Mouse (Mus musculus): Measurements from ENCODE around the gene Mrpl55.

Gene Mrpl55

DNA sequence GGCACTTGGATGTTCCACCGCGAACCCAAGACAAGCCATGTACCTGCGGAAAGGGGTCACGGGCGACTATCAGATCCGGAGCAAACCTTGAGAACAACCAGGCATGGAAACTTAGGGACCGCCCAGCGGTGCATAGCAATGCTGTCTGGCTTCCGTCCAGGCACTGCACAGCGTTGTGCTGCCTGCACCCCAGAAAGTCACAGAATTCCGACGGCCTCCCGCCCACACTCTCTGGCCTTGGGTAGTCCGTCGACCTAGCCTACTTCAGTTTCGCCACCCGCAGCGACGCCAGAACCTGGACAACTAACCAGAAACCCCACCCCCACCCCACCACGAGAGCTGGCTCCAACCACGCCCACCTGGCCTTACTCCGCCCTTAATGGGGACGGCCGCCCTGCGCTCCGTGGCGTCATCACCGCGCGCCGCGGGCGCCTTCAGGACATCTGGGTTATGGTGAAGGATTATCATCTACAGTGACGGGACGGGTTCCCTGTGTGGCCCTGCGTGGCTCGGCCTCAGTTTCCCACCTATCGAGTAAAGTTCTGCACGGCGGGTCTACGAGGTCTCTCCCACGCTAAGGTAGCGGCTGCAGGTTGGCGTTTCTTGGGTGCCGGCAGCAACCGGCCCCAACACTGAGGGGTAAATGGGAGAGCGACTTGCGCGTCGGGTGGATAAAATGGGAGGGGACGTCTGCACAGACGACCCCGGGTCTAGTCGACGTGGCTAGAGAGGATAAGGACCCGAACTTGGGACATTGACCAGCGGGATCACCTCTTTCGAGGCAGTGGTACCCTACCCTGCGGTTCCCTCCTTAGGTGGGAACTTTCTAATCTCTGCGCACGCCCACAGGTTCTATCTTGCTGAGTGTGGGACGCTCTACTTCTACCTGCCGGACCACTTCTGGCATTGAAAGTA is at the start of gene Mrpl55:
Mrpl55 (plus strand) TSS at position 406 of the 915 bp plus-strand sequence.
- DNase-seq: peak; percentile 97

DNA sequence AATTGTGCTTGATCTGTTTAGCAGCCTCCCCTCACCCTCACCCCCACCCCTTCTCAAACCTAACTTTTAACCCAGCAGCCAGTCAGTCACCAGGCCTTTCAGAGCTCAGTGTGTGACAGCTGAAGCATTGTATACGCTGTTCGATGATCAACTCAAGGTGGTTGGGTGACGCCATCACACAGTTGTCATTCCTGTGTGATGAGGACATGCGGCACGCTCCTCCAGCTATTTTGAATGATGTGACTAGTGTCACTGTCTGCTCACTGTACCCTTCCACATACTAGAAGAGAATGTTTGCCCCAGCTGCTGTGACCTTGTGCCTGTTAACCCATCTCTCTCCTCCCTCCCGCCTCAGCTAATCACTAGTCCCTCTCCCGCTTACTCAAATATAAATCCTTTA is 48.1 kb upstream of the Mrpl55 start:
- no peak for DNase-seq

- no peak for DNase-seq
These were observed 46.4 kb upstream of the Mrpl55 start for GRCm38 (mm10) chr11:59155900-59156299.

GRCm38 (mm10) chr11:59159099-59159498 is 43.2 kb upstream of the Mrpl55 start:
- DNase-seq: no peak

DNA sequence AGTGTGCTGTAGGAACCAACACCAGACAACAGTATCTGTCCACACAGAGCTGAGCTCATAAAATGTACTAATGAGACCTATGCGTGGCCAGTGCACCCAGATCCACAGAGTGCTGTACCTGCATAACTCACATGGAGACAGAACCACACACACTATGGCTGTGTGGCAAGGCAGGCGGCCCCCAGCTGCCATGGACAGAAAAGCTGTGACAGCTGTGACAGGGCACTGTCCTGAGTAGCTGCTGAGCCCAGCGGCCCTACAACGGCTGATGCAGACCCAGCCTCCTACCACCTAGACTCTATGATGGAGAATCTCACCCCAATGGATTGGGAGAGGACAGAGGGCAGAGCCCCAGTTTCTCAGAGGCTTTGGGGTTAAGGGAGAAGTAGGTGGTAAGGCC is 42.7 kb upstream of the Mrpl55 start:
- DNase-seq: no peak

GRCm38 (mm10) chr11:59161398-59161797 is 40.9 kb upstream of the Mrpl55 start:
- DNase-seq: peak; percentile 26

- no peak for DNase-seq
These were observed 39.6 kb upstream of the Mrpl55 start for GRCm38 (mm10) chr11:59162443-59163254.

- DNase-seq: peak; percentile 99
These were observed 38.7 kb upstream of the Mrpl55 start, which contains the start of gene Iba57 for GRCm38 (mm10) chr11:59163255-59164236. Gene Iba57, minus strand, starts transcription at chr11:59163739.

GRCm38 (mm10) chr11:59164384-59164783 is 37.9 kb upstream of the Mrpl55 start:
- no peak for DNase-seq

DNA sequence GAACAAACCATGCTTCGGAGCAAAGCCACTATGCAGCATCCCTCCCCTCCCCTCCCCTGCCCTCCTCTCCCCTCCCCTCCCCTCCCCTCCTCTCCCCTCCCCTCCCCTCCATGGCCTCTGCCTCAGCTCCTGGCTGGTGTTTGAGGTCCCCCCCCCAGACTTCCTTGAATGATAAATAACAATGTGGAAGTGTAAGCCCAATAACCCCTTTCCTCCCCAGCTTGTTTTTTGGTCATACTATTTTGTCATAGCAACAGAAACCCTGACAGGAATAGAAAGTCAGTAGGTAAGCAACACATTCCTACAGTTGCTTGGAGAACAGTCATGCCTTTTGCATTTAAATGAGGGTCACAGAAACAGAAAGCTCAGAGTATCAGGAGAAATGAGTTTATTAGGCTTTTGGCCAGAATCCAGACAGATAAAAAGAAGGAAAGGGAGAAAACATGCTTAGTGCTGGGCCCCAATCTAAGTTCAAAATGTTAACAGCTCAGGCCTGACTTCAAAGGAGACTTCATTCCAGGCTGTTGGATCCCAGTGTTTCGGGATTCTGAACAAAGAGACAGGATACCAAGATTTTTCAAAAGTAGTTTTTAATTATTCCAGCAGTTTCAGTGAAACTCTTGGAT is 36.6 kb upstream of the Mrpl55 start:
- no peak for DNase-seq

DNA sequence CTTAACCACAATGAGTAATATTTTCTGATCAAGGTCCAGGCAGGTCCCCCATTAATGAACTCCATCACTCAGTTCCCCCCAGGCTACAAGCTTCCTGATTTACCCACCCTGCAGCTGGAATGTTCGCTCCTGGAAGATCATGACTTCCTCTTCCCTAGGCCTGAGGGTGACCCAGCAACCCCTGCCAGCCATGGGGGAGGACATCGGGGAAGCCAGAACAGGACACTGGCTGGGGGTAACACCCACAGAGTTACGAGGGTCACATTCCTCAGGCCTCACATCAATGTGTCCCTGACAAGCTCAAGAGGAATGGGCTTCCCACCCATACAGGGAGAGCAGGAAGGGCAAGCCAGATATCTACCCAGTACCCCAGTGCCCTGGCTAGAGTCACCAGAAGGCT is 32.5 kb upstream of the Mrpl55 start:
- DNase-seq: no peak

DNA sequence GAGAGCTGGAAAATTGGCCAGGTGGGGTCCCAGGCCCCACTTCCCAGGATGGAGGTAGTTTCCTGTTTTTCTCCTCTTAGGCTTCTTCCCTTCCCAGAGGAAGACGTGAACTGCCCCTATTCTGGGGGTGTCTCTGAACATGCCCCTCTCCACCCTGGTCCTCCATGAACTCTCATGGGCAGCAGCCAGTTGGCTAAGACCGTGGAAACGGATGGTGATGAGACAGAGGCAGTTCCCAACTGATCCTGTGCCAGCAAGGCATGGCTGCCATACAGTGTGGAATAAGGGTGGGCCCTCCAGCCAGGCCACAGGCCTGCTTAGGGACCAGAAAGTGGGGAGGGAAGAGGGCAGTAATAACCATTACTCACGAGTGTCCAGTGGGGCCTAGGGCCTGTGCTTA is 31.7 kb upstream of the Mrpl55 start:
- DNase-seq: no peak

DNA sequence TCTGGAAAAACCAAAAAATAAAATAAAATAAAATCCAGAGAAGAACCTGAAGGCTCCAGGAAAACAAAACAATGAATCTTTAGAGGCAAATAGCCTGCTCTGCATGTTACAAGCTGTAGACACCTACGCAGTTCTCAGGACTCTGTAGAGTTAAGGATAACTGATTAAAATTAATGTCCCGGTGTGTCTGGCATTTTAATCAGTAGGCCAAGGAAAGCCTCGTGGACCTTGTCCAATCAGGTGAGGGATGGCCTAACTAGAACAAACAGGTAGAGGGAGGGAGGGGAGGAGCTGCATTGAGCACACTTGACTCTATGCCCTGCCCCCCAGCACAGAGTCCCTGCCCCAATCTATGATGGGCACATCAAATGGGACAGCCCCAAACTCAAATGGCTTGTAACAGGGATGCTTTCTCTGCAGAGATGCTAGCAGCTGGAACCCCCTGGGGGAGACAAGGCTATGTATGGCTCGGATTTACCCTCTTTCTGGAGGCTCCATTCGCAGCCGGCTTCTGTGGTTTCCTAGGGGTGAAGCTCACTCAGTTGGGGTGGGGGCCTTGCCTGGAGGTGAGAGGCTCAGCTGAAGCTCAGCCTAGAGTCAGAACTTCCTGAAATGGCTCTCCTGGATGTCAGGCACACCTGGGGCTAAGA is 28.0 kb upstream of the Mrpl55 start:
- DNase-seq: no peak

DNA sequence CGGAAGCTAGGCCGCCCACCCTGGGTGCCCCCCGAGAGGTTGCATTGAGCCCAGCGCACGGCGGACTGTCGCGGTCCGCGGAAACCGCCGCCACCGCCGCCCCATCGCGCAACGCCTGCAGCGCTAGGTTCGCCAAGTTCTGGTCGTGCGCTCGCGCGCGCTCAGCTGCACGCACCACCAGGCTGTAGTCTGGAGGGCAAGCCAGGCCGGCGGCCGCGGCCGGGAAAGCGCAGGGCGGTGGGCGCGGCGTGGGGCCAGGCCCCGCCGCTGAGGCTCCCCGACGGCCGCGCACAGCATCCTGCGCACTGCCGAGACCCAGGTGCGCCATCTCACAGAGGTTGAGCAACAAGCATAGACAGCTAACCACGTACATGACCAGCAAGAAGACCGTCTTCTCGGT is 25.8 kb upstream of the Mrpl55 start:
- DNase-seq: no peak

DNA sequence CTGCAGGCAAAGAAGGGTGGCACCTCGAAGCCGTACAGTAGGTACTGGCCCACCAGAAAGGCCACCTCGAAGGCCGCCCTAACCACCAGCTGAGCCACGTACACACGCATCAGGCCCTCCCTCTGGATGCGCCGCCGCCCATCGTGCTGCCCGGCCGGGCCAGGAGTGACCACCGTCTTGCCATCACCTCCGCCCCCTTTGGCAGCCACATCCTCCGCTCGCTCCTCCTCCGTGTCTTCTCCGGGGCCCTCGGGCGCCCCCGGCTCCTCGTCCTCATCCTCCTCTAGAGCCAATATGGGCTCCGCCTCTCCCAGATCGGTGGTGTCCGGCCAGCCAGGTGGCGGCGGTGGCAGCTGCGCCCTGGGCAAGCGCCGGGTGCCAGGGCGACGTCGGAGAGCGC is 25.4 kb upstream of the Mrpl55 start:
- DNase-seq: no peak

DNA sequence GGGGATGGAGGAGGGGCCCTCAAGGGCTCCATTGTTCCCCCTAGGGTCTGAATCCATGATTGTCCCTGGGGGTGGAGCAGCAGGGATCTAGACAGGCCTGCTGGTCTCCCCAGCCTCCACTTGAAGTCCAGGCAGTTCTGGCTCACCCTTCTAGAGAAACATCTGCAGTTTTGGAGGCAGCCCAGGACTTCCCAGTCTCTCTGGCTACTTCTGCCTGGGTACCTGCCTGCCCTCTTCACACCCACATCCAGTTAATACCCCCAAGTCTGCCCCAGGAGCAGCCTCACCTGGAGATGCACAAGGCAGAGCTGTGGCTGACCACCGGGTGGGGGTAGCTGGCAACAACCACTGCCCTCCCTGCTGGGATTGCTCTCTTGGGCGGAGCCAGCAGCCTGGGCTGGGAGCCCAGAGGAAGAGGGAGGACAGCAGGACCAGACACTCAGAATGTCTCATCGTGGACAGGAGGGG is 19.4 kb upstream of the Mrpl55 start, which contains the start of gene Gjc2:
Gjc2 (minus strand) TSS at position 350 of the 468 bp plus-strand sequence.
- DNase-seq: peak; percentile 43

- DNase-seq: peak; percentile 75
These were observed 18.5 kb upstream of the Mrpl55 start for GRCm38 (mm10) chr11:59183821-59184220.

DNA sequence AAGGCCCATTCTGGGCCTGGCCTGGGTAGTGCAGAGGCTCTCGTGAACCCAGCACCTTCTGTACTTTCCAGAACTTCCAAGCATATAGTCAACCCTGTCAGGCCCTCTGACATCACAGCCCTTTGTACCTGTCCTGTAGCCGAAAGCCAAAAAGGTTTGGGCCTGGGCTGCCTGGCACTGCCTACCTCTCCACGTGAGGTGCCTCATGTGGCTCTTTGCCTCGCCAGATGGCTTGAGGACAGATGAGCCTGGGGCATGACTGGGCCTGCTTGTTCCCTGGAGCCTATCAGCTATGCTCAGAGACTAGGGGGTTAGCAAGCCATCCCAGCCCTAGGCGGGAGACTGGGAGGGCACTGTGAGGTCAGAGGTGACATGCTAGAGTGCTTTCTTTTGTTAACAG is 16.8 kb upstream of the Mrpl55 start:
- DNase-seq: no peak

DNA sequence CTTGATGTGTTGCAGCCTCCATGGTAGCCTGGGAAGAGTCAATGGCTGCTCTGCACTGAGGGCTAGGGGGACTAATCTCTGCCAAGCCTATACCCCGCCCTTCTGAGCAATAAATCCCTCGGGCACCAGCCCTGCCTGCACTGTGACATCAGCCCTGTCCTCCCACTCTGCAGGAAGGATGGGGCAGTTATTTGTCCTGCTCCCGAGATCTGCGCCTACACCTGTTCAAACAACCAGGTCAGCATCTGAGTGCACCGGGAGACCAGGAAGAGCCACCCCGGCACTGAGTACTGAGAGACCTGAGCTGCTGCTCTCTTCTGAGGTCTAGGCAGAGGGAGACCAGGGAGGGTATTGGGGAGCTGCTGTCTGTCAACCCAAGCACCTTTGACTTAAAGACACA is 14.6 kb upstream of the Mrpl55 start:
- no peak for DNase-seq

DNA sequence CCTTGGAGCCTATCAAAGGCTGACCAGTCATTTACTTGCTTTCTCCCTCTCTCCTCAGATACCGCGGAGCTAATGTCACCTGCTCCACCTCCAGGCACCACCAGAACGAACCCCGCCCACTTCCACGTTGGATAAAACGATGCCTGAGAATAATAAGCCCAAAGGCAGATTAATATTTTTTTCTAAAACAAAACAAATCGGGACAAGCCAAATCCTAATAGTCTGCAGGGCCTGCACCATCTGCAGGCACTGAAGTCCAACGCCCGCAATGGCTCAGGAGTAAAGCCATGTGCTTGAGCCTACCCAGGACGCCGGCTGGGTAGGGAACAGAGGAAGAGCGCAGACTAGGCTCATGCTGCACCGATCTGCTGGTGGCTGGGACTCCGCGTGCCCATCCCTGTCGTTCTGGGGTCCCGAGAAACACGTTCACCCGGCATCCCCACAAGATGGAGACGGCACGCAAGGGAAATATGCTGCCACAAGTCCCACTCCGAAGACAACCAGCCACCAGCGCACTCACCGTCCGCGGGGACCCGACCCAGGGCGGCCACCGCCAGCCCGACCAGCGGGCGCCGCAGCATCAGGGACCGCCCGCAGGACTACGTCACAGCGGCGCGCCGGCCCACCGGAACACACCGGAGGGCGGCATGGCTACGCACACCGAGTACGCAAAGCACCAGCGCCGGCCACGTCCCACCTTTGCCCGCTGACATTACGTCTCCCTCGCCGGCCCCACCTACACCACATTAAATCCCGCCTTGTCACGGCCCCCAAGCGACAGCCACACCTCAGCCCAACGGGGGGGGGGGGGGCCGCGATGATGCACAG is 10.8 kb upstream of the Mrpl55 start:
- peak; percentile 96 for DNase-seq

- DNase-seq: no peak
These were observed 10.3 kb upstream of the Mrpl55 start, which contains the start of gene Guk1 for GRCm38 (mm10) chr11:59192059-59192386. Gene Guk1, minus strand, starts transcription at chr11:59192212.

Measured in lung, postnatal 36 days (tissue).